Mouse (Mus musculus) midbrain, embryonic 10.5 days (tissue): ENCODE measurements at regions not wholly inside any gene's neighbourhood (a gene's known extent, or its start where the extent isn't known, plus 50 kb on each side); places are given as distances from the start of the nearest gene placed in this dataset.

Source experiments
- DNase-seq: peaks from one replicate; pipeline ENCODE4 v3.0.0-alpha.2; 2017; ENCODE audit warnings: low spot score
- H3K27ac ChIP-seq: fragments of 300-500 bp; sonication (generic); replicated peaks from 2 replicates; pipeline ENCODE4 v1.5.1; 2016; ENCODE audit warnings: mild to moderate bottlenecking
- H3K27me3 ChIP-seq: fragments of 300-500 bp; sonication (generic); 2 replicates; pipeline ENCODE4 v1.6.1; 2016; ENCODE audit warnings: low read depth, mild to moderate bottlenecking; ENCODE audit not compliant: poor library complexity, severe bottlenecking
- H3K36me3 ChIP-seq: fragments of 300-500 bp; sonication (generic); 2 replicates; pipeline ENCODE4 v1.6.1; 2016; ENCODE audit warnings: mild to moderate bottlenecking, moderate library complexity
- H3K4me1 ChIP-seq: fragments of 300-500 bp; sonication (generic); 2 replicates; pipeline ENCODE4 v1.6.1; 2016
- H3K4me3 ChIP-seq: fragments of 300-500 bp; sonication (generic); 2 replicates; pipeline ENCODE4 v1.5.1; 2016; ENCODE audit warnings: mild to moderate bottlenecking, moderate library complexity
- H3K9me3 ChIP-seq: fragments of 300-500 bp; sonication (generic); replicated peaks from 2 replicates; pipeline ENCODE4 v1.6.1; 2016; ENCODE audit warnings: mild to moderate bottlenecking
- WGBS: fragments of 180-500 bp; shearing (Covaris S2); methylation state at CpG from one replicate; pipeline ENCODE4 v1.1.7; 2016; 5-methylcytosine and 5-hydroxymethylcytosine counted together

- Histone ChIP-seq H3K36me3 (no peaks in the 10 kb centered on the region), H3K4me3 (no peak overlapping the region), H3K4me1 (peaks cover 6% of the 10 kb centered on the region), H3K9me3 (no peaks in the 10 kb centered on the region), H3K27me3 (no peaks in the 10 kb centered on the region), H3K27ac (no peak overlapping the region)
- WGBS = 44% methylated on average over 3 of the region's 3 CpGs
- DNase-seq = no peak
Observed at GRCm38 (mm10) chr15:42768396-42768795, 2634.2 kb downstream of the 9330182O14Rik start.

- no peaks in the 10 kb centered on the region for H3K9me3 ChIP-seq
- no peaks in the 10 kb centered on the region for H3K27me3 ChIP-seq
- no peaks in the 10 kb centered on the region for H3K4me1 ChIP-seq
- DNase-seq = no peak
- no peak overlapping the region for H3K27ac ChIP-seq
- H3K4me3 ChIP-seq = no peak overlapping the region
- H3K36me3 ChIP-seq = no peaks in the 10 kb centered on the region
Observed at GRCm38 (mm10) chr15:42779903-42780302, 2645.7 kb downstream of the 9330182O14Rik start.

- H3K27ac ChIP-seq = no peak overlapping the region
- WGBS = 78% methylated on average over 1 of the region's 1 CpGs
Observed at GRCm38 (mm10) chr15:42801217-42801616, 2667.1 kb downstream of the 9330182O14Rik start.

DNA sequence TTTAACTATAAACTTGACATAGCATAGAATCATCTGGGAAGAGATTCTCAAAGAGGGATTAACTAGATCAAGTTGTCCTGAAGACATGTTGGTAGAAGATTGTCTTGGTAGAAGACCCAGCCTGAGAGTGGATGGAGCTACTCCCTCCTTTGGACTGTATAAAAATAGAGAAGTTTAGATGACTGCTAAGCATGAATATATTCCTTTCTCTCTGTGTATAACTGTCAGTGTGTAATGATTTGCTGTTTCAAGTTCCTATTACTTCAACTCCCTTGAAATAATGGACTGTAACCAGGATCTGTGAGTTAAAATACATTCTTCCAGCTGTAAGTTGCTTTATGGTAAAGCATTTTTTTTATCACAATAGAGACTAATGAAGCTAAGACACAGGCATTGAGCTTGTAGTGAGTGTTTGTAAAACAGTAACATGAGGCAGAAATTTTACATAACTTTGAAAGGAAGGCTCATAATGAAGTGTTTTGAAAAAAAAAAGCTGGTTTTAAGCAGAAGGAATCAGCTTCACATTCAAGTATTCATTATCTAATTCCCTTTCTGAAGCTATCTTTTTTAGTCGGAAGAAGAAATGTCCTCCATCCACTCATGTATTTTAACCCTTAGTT lies 2676.8 kb downstream of the 9330182O14Rik start:
- Histone ChIP-seq H3K27ac (no peak overlapping the region), H3K4me3 (no peak overlapping the region), H3K4me1 (no peaks in the 10 kb centered on the region), H3K36me3 (no peaks in the 10 kb centered on the region), H3K9me3 (no peaks in the 10 kb centered on the region), H3K27me3 (no peaks in the 10 kb centered on the region)
- WGBS = 93% methylated on average over 1 of the region's 1 CpGs
- DNase-seq = no peak

More at GRCm38 (mm10) chr15:42801217-42801616, 2667.1 kb downstream of the 9330182O14Rik start:
- DNase-seq = no peak
- no peaks in the 10 kb centered on the region for H3K4me1 ChIP-seq
- no peaks in the 10 kb centered on the region for H3K36me3 ChIP-seq
- no peaks in the 10 kb centered on the region for H3K27me3 ChIP-seq
- H3K9me3 ChIP-seq = no peaks in the 10 kb centered on the region
- no peak overlapping the region for H3K4me3 ChIP-seq

GRCm38 (mm10) chr15:42815026-42815724 lies 2681.0 kb downstream of the 9330182O14Rik start:
- H3K9me3 ChIP-seq = no peaks in the 10 kb centered on the region
- H3K27me3 ChIP-seq = no peaks in the 10 kb centered on the region
- no peak overlapping the region for H3K27ac ChIP-seq
- DNase-seq = no peak
- 81% methylated on average over 4 of the region's 4 CpGs for WGBS
- H3K36me3 ChIP-seq = no peaks in the 10 kb centered on the region
- no peaks in the 10 kb centered on the region for H3K4me1 ChIP-seq
- H3K4me3 ChIP-seq = no peak overlapping the region

DNA sequence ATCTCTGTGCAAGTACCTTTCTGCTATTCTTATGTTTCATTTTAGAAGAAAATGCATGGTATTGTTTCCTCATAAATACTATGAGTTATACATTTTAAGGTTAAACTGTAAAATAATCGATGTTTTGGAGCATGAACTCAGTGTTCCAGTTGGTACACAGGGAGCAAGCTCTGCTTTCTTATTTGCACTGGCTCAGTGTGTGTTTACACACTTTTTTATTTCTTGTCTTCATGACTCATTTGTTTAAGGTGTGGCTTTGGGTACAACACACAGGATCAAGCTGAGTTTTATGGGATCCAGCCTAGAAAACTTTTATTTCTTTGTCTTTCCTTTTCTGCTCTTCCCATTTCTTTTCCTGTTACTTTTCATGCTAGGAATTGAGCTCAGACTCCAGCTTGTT lies 2704.7 kb downstream of the 9330182O14Rik start:
- Histone ChIP-seq H3K36me3 (no peaks in the 10 kb centered on the region), H3K27me3 (no peaks in the 10 kb centered on the region), H3K4me3 (no peak overlapping the region), H3K4me1 (no peaks in the 10 kb centered on the region), H3K27ac (no peak overlapping the region), H3K9me3 (no peaks in the 10 kb centered on the region)
- WGBS = 90% methylated on average over 1 of the region's 1 CpGs
- no peak for DNase-seq

GRCm38 (mm10) chr15:42850003-42850402 lies 2715.8 kb downstream of the 9330182O14Rik start:
- H3K4me1 ChIP-seq = no peaks in the 10 kb centered on the region
- H3K27ac ChIP-seq = no peak overlapping the region
- no peaks in the 10 kb centered on the region for H3K36me3 ChIP-seq
- no peak overlapping the region for H3K4me3 ChIP-seq
- H3K27me3 ChIP-seq = no peaks in the 10 kb centered on the region
- H3K9me3 ChIP-seq = no peaks in the 10 kb centered on the region
- no peak for DNase-seq
- 90% methylated on average over 2 of the region's 2 CpGs for WGBS

DNA sequence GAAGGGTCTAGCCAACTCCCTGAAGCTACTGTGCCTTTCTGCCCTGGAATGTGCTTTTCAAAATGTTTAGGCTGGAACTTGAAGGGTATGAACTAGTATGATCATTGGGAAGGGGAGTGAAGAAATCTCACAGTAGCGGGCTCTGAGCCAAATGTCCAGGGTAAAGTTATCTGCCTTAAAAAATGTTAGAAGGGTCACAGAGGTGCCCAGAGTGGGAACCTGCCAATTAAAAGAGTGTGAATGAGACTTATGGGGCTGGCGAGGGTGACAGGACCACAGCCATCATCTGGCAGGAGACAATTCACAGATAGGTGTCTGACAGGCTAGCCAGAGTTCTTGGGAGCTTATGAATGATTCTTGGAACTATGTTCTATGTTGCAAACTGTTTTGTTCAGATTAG lies 2738.3 kb downstream of the 9330182O14Rik start:
- Histone ChIP-seq H3K27me3 (no peaks in the 10 kb centered on the region), H3K4me3 (no peak overlapping the region), H3K4me1 (no peaks in the 10 kb centered on the region), H3K27ac (no peak overlapping the region), H3K36me3 (no peaks in the 10 kb centered on the region), H3K9me3 (no peaks in the 10 kb centered on the region)
- DNase-seq = no peak
- whole genome bisulfite sequencing = 88% methylated on average over 2 of the region's 2 CpGs

- no peaks in the 10 kb centered on the region for H3K27me3 ChIP-seq
- no peak for DNase-seq
- no peaks in the 10 kb centered on the region for H3K36me3 ChIP-seq
- H3K9me3 ChIP-seq = no peaks in the 10 kb centered on the region
- no peak overlapping the region for H3K4me3 ChIP-seq
- 85% methylated on average over 1 of the region's 1 CpGs for WGBS
- H3K4me1 ChIP-seq = no peaks in the 10 kb centered on the region
- no peak overlapping the region for H3K27ac ChIP-seq
Observed at GRCm38 (mm10) chr15:42894611-42895010, 2760.4 kb downstream of the 9330182O14Rik start.

GRCm38 (mm10) chr15:42900056-42900455 lies 2765.9 kb downstream of the 9330182O14Rik start:
- no peak overlapping the region for H3K4me3 ChIP-seq
- 92% methylated on average over 7 of the region's 7 CpGs for WGBS
- no peak for DNase-seq
- no peaks in the 10 kb centered on the region for H3K4me1 ChIP-seq
- no peaks in the 10 kb centered on the region for H3K36me3 ChIP-seq
- H3K27ac ChIP-seq = no peak overlapping the region
- H3K9me3 ChIP-seq = no peaks in the 10 kb centered on the region
- H3K27me3 ChIP-seq = no peaks in the 10 kb centered on the region

- H3K9me3 ChIP-seq = no peaks in the 10 kb centered on the region
- WGBS = 86% methylated on average over 3 of the region's 3 CpGs
- no peaks in the 10 kb centered on the region for H3K27me3 ChIP-seq
- no peaks in the 10 kb centered on the region for H3K36me3 ChIP-seq
- H3K27ac ChIP-seq = no peak overlapping the region
- DNase-seq = no peak
- H3K4me1 ChIP-seq = no peaks in the 10 kb centered on the region
- H3K4me3 ChIP-seq = no peak overlapping the region
Observed at GRCm38 (mm10) chr15:42901782-42902181, 2767.6 kb downstream of the 9330182O14Rik start.

DNA sequence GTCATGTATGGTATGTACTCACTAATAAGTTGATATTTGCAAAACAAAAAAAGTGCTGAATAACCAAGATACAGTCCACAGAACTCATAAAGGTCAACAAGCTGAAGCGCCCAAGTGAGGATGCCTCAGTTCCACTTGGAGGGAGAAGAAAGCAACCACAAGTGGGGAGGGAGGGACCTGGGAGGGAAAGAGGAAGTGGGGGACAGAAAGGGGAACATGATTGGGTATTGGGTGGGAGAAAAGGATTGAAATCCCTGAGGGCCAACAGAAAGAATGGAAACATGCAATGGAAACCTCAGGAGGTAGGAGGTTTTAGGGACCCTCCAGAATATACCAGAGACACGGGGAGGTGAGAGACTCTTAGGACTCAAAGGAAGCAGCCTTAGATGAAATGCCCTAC lies 2777.2 kb downstream of the 9330182O14Rik start:
- peaks cover 9% of the 10 kb centered on the region for H3K4me1 ChIP-seq
- H3K27ac ChIP-seq = no peak overlapping the region
- no peak for DNase-seq
- H3K9me3 ChIP-seq = no peaks in the 10 kb centered on the region
- no peak overlapping the region for H3K4me3 ChIP-seq
- no peaks in the 10 kb centered on the region for H3K27me3 ChIP-seq
- H3K36me3 ChIP-seq = no peaks in the 10 kb centered on the region
- 89% methylated on average over 2 of the region's 2 CpGs for WGBS

- H3K4me3 ChIP-seq = no peak overlapping the region
- H3K36me3 ChIP-seq = no peaks in the 10 kb centered on the region
- peaks cover 9% of the 10 kb centered on the region for H3K4me1 ChIP-seq
- no peak for DNase-seq
- no peaks in the 10 kb centered on the region for H3K27me3 ChIP-seq
- H3K27ac ChIP-seq = no peak overlapping the region
- no peaks in the 10 kb centered on the region for H3K9me3 ChIP-seq
- WGBS = 77% methylated on average over 4 of the region's 4 CpGs
Observed at GRCm38 (mm10) chr15:42912880-42913279, 2778.7 kb downstream of the 9330182O14Rik start.
